Mouse (Mus musculus) stomach, postnatal 0 days (tissue): ENCODE measurements around the gene Plekhb2. TPM values are rescaled to one million over a fixed set of nuclear protein-coding genes. Genes with fewer than 3 reads are reported as not detected.
A peak's percentile ranks its signal among the peaks of the same experiment; 100 is the strongest.

ENCODE experiments used
- ATAC-seq: fragments of 200-750 bp; cut with Nextera tagmentation; 2 replicates; pipeline ENCODE4 v1.8.0; 2017; ENCODE audit not compliant: low FRiP score, low TSS enrichment
- DNase-seq: peaks from one replicate; pipeline ENCODE4 v3.0.0-alpha.2; 2016; ENCODE audit warnings: low spot score
- H3K27ac ChIP-seq: fragments of 300-500 bp; sonication (generic); replicated peaks from 2 replicates; pipeline ENCODE4 v1.5.1; 2014; ENCODE audit warnings: mild to moderate bottlenecking, control low read depth
- H3K27me3 ChIP-seq: fragments of 300-500 bp; sonication (generic); 2 replicates; pipeline ENCODE4 v1.6.1; 2014; ENCODE audit warnings: low read length; ENCODE audit not compliant: control insufficient read depth, insufficient read depth
- H3K36me3 ChIP-seq: fragments of 300-500 bp; sonication (generic); 2 replicates; pipeline ENCODE4 v1.6.1; 2014; ENCODE audit warnings: low read length, mixed read lengths; ENCODE audit not compliant: control insufficient read depth, insufficient read depth
- H3K4me1 ChIP-seq: fragments of 300-500 bp; sonication (generic); replicated peaks from 2 replicates; pipeline ENCODE4 v1.6.1; 2014; ENCODE audit warnings: antibody characterized with exemption; ENCODE audit not compliant: control insufficient read depth, insufficient read depth
- H3K4me2 ChIP-seq: fragments of 300-500 bp; sonication (generic); replicated peaks from 2 replicates; pipeline ENCODE4 v1.6.1; 2014; ENCODE audit warnings: low read depth, mild to moderate bottlenecking, control low read depth, moderate library complexity
- H3K4me3 ChIP-seq: fragments of 300-500 bp; sonication (generic); 2 replicates; pipeline ENCODE4 v1.5.1; 2014; ENCODE audit warnings: low read depth, low read length, control low read depth
- H3K9ac ChIP-seq: fragments of 300-500 bp; sonication (generic); 2 replicates; pipeline ENCODE4 v1.6.1; 2014; ENCODE audit warnings: mild to moderate bottlenecking, low read length, control low read depth, mixed read lengths
- H3K9me3 ChIP-seq: fragments of 300-500 bp; sonication (generic); 2 replicates; pipeline ENCODE4 v1.6.1; 2016; ENCODE audit warnings: low read length; ENCODE audit not compliant: control insufficient read depth
- CTCF ChIP-seq: IDR thresholded peaks from 2 replicates; pipeline ENCODE4 v1.5.1; 2016; ENCODE audit warnings: antibody characterized with exemption, low read depth, mild to moderate bottlenecking, moderate library complexity
- EP300 ChIP-seq: optimal IDR thresholded peaks from 2 replicates; pipeline ENCODE3; 2016; ENCODE audit warnings: antibody characterized with exemption
- WGBS: fragments of 180-500 bp; shearing (Covaris S2); extraction: QIAGEN DNeasy Blood & Tissue Kit; methylation state at CpG from one replicate; pipeline ENCODE4 v1.1.7; 2014; 5-methylcytosine and 5-hydroxymethylcytosine counted together
- polyA plus RNA-seq: library from polyadenylated mRNA; unstranded; fragments of >200 nt; fragmentation: Nextera tagmentation; extraction: Ambion mirVana; gene quantifications from 2 replicates; pipeline ENCODE4 v1.2.1, GENCODE M21; 2015

Plekhb2 gene
- polyA plus RNA-seq, 1 experiment from 2014 or later = 105 TPM

DNA sequence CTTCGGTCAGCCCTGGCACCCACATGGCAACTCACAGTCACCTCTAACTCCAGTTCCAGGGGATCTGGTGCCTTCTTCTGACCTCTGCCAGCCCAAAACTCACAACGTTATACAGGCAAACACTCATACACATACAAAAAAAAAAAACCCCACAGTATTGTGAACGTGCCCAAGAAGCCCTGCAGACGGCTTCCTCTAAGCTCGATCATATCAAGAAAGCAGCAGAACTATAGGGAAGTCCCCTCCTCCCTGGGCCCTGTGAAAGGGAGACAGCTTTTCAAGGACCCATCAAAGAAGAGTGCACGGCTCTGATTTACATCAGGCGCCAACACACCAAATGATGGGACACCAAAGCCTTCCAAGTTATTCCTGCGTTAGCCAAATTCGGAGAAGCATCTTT, 23.9 kb upstream of the Plekhb2 start:
- Histone ChIP-seq H3K36me3 (peaks cover 15% of the 10 kb centered on the region), H3K27me3 (no peaks in the 10 kb centered on the region), H3K4me3 (no peak overlapping the region), H3K4me1 (no peaks in the 10 kb centered on the region), H3K4me2 (no peak overlapping the region), H3K27ac (no peak overlapping the region), H3K9me3 (no peaks in the 10 kb centered on the region), H3K9ac (no peak overlapping the region)
- DNase-seq (no peak), ATAC-seq (no peak)
- 89% methylated on average over 9 of the region's 9 CpGs for WGBS
- TF ChIP-seq EP300 (no peak), CTCF (no peak)

DNA sequence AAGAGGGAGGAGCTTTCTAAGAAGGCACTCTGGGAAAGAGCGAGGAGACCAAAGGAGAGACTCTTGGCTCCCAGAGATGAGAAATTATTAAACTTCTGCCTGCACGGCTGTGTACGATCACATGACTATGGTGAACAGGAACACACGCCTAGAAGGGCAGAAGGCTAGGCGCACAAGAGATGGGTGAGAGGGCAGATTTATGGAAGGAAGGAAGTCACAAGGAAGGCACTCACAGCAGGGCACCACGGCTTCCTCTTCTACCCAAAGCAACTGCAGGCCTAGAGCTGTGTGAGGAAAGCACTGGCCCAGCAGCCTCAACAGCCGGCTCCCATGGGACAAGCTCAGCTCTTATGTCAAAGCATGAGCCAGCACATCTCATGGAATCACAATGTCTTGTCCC, 21.9 kb upstream of the Plekhb2 start:
- no peaks in the 10 kb centered on the region for H3K27me3 ChIP-seq
- H3K9ac ChIP-seq = no peak overlapping the region
- peak; percentile 58; the same call in 1 of the 2 replicates for ATAC-seq
- H3K27ac ChIP-seq = no peak overlapping the region
- H3K4me2 ChIP-seq = no peak overlapping the region
- H3K9me3 ChIP-seq = no peaks in the 10 kb centered on the region
- no peak overlapping the region for H3K4me3 ChIP-seq
- 66% methylated on average over 7 of the region's 7 CpGs for WGBS
- no peak for TF ChIP-seq EP300
- TF ChIP-seq CTCF = no peak
- no peak for DNase-seq
- H3K36me3 ChIP-seq = peaks cover 12% of the 10 kb centered on the region
- H3K4me1 ChIP-seq = no peaks in the 10 kb centered on the region; the same call in 1 of the 2 replicates

DNA sequence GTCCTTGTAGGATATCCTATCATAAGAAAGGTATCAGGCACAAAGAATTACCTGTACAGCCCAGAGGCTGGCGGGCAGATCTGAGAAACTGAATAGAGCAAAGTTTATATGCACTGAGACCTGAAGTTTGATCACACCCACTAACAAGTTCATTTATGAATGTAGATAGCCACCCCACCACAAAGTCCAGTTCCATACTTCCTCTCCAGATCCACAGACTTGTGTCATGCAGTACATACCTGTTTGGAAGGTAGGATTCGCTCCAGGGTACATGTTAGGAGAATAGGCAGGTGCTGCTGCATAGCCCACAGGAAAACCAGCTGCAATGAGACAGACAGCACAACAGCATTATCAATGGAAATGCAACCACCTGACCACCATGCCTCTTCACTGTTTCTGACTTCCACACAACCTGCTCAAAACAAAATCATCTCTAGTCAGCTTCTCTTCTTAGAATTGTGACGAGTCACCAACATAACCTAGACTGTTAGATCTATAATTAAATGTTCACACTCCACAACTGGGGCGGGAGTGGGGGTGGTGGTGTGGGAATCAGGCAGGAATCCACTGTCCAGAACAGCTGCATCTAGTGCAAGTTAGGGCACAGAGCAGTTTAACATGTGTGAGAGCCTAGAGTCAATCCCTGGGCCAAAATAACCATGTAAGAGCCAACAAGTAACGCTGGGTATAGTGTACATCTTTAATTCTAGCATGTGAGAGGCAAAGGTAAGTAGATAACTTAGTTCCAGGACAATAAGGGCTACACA, 21.1 kb upstream of the Plekhb2 start:
- DNase-seq (no peak), ATAC-seq (peak; percentile 52; the same call in 1 of the 2 replicates)
- no peaks in the 10 kb centered on the region for H3K9me3 ChIP-seq
- TF ChIP-seq CTCF (no peak), EP300 (no peak)
- H3K4me1 ChIP-seq = no peaks in the 10 kb centered on the region; the same call in 1 of the 2 replicates
- no peak overlapping the region for H3K4me2 ChIP-seq
- peaks cover 12% of the 10 kb centered on the region for H3K36me3 ChIP-seq
- H3K27ac ChIP-seq = no peak overlapping the region
- no peak overlapping the region for H3K9ac ChIP-seq
- no peaks in the 10 kb centered on the region for H3K27me3 ChIP-seq
- H3K4me3 ChIP-seq = no peak overlapping the region
- WGBS = 82% methylated on average over 5 of the region's 5 CpGs

DNA sequence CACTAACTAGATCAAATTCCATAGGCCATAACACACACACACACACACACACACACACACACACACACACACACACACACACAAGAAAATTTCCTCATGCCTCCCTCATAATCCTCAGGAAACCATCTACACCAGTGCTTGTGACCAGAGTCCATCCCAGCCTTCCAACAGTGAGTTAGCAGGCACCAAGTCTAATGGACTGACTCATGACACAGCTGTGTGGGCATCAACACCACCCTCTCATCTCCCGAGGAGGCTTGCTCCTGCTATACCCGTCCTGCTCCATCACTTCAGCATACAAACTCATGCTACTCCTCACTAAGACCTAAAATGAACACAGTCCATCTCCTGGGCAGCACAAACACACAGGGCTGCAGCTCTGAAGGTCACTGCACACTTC, 18.8 kb upstream of the Plekhb2 start:
- no peak for DNase-seq
- no peaks in the 10 kb centered on the region for H3K9me3 ChIP-seq
- H3K36me3 ChIP-seq = peaks cover 12% of the 10 kb centered on the region
- TF ChIP-seq EP300 (no peak), CTCF (no peak)
- 0 out of 2 replicates have a peak, but pooled peaks have one; percentile 38 for ATAC-seq
- no peak overlapping the region for H3K4me2 ChIP-seq
- H3K27ac ChIP-seq = no peak overlapping the region
- no peak overlapping the region for H3K4me3 ChIP-seq
- 59% methylated on average over 2 of the region's 2 CpGs for WGBS
- H3K4me1 ChIP-seq = no peaks in the 10 kb centered on the region; the same call in 1 of the 2 replicates
- no peaks in the 10 kb centered on the region for H3K27me3 ChIP-seq
- no peak overlapping the region for H3K9ac ChIP-seq

DNA sequence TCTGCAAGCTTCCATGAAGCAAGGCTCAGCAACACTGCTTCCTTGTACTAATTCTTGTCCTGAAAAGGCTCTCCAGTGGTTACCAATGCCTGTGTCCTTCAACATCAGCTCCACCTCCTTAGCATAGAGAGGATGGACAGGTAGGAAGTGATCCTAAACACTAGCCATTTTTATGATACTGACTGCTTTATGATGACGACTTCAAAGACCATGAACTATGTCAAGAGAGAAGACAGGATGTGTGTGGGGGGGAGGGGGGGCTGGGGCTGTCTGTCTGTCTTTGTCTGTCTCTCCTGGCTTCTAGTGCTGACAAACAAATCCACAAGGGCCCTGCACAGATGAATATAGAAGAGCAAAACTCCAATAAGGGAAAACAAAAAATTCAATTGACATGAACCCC, 18.4 kb upstream of the Plekhb2 start:
- ATAC-seq = no peak
- H3K9ac ChIP-seq = no peak overlapping the region
- peaks cover 12% of the 10 kb centered on the region for H3K36me3 ChIP-seq
- TF ChIP-seq EP300 (no peak), CTCF (no peak)
- 72% methylated on average over 1 of the region's 1 CpGs for WGBS
- H3K27ac ChIP-seq = no peak overlapping the region
- no peak for DNase-seq
- no peaks in the 10 kb centered on the region for H3K9me3 ChIP-seq
- no peak overlapping the region for H3K4me3 ChIP-seq
- H3K27me3 ChIP-seq = no peaks in the 10 kb centered on the region
- H3K4me1 ChIP-seq = no peaks in the 10 kb centered on the region; the same call in 1 of the 2 replicates
- no peak overlapping the region for H3K4me2 ChIP-seq

DNA sequence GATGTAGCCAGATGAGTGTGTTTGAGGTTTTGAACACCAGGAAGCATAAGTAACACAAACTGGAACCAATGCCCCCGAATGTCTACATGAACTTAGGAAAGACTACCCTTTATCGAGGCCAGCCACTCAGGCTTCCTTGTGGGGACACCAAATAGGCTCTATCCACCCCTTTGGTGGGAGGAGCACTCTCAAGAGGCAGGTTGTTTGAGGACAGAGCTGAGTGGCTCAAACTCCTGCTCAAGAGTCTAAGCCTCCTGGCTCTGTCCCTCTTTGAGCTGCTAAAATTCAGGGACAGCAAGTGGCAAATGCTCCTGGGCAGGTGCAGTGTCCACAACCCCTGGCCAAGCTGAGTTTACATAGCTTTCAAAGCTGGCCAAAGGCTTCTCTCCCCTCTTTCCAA, 14.9 kb upstream of the Plekhb2 start:
- Histone ChIP-seq H3K4me1 (peaks cover 3% of the 10 kb centered on the region), H3K36me3 (peaks cover 5% of the 10 kb centered on the region), H3K27me3 (no peaks in the 10 kb centered on the region), H3K9me3 (no peaks in the 10 kb centered on the region), H3K27ac (no peak overlapping the region), H3K4me2 (no peak overlapping the region), H3K4me3 (no peak overlapping the region), H3K9ac (no peak overlapping the region)
- ATAC-seq (no peak), DNase-seq (no peak)
- 87% methylated on average over 2 of the region's 2 CpGs for WGBS
- TF ChIP-seq EP300 = no peak
- no peak for TF ChIP-seq CTCF
